Mouse (Mus musculus) adrenal gland, postnatal 4 days (tissue): Measurements from ENCODE around the gene Tnik. TPM values are rescaled to one million over a fixed set of nuclear protein-coding genes. Genes with fewer than 3 reads are reported as not detected.

Experiments used
- DNase-seq, 2 experiments: peaks; one replicate each; pipeline ENCODE4 v3.0.0; 2021 to 2022; ENCODE audit warnings: low spot score in 2 of 2, mixed read lengths in 2 of 2
- total RNA-seq, 2 experiments: library from RNA; stranded (reverse); gene quantifications; 2 replicates each; pipeline ENCODE4 v1.2.3; 2021

The Tnik gene
- total RNA-seq, 2 experiments from 2014 or later, result 36.9 to 40.8 TPM

DNA sequence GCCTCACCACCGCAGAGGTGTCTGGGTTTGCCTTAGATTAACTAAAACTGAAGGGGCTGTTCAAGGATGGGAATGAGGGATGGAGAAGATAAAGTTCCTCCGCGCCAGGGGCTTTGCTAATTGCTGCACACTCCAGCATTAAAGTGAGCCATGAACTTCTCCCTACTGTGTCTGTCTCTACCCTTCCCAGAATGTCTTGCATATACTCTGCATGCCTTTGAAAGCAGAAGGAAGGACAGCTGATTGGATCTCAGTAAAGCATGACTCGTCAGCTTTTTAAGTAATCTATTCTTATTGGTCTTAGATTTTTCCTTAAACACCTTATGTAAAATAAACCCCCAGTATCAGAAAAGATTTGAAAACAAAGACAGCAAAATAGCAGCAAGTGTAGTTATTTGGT is 203.7 kb downstream of the Tnik start:
- DNase-seq, result no peak

DNA sequence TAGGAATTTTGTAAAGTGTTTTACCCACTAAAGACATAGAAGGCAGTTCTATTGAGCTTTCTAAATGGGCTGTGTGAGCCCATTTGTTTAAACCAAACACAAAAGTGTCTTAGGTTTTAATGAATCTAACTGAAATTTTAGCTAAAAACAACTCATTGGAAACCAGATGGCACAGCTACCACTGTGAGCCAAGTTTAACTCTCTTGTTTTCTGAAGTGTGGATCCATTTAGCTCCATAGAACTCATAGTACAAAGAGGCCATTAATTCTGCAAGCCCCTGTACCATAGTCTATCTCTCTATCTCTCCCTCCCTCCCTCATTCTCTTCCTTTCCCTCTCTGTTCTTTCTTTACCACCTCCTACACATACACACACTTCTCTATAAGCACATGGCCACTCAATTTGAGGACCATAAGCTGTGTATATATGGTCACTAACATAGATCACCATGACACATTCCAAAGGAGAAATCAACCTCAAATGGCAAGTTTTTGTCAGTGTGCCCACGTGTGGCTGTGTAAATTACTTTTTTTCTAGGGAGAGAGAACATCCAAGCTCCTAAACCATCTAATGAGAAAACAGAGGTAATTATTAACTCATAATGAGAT is 204.2 kb downstream of the Tnik start:
- DNase-seq, result no peak

DNA sequence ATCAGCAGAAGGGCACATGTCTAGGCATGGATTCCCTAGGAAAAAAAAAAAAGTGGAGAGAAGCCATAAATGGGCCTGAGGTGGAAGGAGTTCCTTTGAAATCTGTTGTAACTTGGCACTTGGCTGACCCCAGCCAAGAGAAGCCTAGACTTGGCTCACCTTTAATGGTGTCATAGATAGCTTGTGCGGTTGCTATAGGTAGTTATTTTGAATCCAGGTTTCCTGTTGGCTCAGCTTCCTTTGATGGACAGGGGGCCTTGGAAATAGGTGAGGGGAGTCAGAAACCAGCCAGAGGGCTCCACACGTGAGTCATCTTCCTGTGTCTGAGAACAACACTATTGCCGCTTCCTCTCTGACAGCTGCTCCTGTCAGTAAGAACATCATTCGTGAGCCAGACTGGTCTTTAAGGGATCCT is 204.9 kb downstream of the Tnik start:
- DNase-seq, result no peak

DNA sequence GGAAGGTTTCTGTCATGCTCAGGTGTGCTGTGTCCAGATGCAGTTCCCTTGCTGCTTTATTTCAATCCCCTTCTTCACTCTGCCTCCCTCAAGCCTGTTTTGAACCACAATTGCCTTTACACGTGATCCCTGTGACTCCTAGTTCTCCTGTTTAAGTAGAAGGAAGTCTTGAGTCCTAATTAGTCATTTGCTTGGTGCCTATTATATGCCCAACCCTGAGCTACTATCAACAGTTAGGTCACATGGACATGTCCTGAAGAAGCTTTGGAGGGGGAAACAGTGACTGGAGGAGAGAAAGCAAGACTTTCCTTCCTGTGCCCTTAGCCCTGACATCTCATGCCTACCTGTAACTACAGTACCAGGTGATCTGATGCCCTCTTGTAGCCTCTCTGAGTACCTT is 210.4 kb downstream of the Tnik start:
- DNase-seq, result no peak

DNA sequence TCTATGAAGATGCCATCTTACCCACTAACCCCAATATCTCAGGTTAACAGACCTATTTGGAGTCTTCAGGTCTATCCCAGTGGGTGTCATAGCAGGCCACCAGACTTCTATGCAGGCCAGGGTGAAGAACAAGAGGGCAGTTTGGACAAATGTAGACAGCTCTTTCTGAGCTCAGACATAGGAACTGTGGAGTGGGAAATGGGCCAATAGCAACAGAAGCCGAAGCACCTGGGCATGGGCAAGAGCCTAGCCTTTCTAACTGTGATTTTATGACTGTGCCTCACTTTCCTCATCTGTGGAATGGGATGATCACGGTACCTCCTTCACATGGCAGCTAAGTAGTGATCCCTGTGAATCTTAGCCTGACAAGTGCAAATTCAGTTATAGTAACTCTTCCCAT is 214.4 kb downstream of the Tnik start:
- DNase-seq, result no peak

DNA sequence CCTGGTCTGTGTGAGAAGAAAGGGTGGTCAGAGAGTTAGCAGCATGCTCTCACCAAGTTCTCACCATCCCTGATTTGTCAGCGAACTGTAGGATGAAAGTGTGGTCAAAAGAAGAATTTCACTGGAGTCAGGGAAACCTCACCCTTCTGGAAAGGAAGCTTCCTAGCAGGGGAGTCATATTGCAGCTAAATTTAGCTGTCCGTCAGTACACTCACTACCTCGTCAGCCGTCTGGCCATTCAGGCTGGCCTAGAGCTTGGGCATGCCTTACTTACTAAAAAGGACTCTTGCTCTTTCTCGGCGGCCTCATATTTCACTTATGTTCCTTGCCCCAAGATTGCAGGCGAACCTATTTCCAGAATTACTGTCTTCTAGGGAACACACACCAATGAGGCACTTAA is 222.7 kb downstream of the Tnik start:
- DNase-seq, result no peak

DNA sequence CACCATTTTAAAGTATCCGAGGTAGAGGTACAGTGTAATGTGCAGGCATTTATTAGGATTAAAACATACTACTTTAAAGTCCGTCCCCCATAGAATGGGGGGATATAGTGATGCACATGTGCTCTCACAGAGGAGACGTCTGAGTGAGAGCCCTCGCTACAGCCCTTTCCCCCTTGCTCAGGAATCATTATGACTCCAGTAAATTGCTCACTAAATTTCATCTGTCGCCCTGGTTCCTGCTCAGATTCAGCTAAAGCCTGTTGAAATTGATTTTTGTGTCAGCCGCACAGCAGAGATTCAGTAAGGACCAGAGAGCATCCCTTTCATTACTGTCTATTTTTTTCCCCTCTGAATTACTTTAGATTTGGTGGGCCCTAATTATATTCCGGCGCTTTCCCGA is 224.4 kb downstream of the Tnik start:
- no peak for DNase-seq

DNA sequence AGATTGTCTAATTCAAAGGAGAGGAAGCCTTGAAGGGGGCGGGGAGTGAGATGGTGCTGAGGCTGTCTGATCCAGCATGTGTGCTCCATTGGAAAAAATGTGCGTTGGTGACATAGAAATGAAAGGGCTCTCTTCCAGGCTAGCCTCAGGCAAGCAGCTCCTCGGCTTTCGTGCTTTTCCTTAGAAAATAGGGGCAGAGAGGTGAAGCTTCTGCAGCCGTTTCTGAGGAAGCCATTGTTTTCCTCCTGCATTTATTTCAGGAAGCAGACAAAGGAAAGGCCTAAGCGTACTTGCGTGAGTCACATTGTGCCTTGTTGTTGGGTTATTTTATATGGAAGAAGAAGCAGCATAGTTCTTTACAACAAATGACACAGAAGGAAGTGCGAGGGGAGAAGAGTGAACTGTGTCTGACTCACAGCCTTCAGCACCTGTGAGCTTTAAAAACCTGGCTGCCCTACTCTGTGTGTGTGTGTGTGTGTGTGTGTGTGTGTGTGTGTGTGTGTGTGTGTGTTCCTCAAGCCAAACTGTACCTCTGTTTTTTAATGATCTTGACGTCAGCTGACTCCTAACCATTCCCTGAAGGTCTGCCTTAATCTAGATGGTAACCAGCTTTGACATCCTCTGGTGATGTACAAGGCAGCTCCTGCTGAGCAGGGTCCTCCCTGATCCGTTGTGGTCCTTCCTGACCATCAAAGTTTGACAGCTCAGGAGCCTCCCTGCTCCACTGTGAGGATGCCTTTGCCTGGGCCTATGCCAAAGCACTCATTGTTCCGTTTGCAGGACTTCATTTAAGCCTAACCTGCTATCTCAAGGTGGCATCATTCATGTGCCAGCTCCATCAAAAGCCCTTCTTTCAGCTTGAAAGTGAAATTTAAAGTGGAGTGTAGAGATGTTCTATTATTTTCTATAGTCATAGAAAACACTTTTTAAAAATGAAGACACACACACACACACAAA is 228.3 kb downstream of the Tnik start:
- DNase-seq, result no peak

DNA sequence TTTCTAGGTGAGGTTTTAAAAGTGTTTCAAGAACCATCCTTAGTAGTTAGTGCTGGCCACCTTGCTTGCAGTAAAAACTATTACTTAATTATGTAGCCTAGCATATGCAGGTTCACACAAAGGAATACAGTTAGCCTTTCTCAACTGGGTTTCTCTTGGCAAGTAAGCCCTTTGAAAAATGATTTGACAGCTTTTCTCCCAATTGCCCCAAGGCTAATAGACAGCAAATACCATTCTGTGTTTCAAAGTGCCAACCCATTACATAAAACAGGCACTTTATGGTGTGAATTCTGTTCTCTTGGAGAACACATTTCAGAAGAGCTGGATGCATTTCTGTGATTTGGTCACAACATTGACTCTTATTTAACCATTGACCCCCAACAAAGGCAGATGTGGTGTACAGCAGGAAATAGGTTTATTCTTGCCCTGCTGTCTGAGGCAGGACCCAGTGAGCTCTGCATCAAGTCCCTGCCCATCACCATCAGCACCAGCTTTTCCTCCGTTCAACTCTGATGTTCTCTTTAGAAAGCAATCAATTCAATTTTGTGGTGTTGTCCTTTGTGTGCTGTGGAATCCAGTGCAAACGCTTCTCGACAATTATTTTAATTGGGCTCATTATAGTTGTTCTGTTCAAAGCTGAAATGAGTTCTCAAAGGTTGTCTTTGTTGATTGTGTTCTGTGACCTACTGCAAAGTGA is 233.9 kb downstream of the Tnik start:
- DNase-seq, result no peak

DNA sequence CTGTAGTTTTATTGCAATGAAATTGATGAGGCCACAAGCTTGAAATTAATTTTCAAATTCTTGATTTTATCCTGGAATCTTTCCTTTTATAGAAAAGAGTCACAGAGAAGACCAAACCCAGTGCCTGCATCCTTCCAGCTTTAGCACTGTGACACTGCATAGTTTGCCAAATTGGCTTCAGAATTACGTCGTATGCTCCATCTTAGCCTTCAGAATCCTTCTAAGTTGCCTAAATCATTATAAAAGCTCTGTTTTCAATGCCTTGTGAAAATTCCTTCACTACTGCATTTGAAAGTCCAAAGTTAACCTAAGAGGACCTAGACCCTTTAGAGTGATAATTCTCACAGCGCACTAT is 234.5 kb downstream of the Tnik start:
- no peak for DNase-seq

DNA sequence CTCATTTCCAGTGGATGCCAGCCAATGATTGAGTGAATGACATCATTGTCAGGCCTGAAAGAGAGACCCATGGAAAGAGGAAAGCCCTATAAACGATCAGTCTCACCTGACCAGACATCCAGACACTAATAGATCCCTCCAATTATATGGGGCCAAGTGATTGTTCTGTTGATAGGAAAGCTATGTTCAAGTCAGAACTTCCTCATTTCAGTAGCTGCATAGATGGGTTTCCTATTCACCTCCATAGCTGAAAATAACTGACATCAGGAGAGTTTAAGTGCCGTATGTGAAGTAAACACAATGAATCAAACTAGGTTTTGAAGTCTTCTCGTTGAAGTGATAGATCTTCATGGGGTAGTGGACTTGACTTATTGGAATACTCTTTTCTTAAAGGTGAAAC is 239.7 kb downstream of the Tnik start:
- DNase-seq, result no peak

DNA sequence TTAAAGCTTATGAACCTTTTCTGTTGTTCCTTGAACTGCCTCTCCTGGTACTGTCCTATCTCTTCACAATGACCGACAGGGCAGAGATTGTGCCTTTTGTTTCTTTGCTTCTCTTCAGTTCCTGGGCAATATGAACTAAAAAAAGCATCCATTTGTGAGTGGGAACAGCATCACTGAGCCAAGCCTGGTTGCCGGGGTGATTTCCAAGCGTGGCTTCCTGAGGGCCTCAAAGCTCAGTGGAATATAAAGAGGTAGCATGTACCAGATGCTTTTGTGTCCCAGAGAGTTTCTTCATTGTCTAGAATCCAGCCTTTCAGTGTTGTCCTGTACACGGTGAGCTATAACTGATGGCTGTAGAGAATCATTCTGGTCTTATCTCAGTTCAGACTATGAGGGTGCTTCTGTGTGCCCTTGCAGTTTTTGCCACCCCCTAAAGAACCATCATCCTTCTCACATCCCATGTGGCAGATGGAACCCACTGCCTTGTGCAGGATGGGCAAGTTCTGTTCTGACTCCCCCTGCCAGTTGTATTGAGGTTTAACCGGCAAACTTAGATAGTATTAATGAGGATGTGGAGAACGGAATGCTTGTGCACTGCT is 246.4 kb downstream of the Tnik start:
- no peak for DNase-seq

DNA sequence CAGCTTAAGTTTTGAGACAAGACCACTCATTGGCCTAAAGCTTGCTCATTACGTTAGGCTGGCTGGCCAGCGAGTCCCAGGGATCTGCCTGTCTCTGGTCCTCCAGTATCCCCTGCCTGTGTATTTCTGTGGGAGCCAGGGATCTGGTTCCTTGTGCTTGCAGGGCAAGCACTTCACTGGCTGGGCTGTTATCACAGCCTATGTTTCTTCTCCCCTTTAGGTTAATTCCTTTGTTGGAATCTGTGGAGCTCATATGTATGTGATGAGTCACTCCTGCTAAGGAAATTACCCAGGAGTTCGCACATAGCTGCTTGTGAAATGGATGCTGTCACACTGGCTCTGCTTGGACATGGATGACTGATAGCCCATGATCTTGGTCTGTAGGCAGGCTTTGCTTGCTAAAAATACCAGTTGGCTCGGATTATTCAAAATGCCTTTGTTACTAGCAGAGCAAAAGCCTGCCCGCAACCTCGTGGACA is 260.0 kb downstream of the Tnik start:
- DNase-seq, result no peak

DNA sequence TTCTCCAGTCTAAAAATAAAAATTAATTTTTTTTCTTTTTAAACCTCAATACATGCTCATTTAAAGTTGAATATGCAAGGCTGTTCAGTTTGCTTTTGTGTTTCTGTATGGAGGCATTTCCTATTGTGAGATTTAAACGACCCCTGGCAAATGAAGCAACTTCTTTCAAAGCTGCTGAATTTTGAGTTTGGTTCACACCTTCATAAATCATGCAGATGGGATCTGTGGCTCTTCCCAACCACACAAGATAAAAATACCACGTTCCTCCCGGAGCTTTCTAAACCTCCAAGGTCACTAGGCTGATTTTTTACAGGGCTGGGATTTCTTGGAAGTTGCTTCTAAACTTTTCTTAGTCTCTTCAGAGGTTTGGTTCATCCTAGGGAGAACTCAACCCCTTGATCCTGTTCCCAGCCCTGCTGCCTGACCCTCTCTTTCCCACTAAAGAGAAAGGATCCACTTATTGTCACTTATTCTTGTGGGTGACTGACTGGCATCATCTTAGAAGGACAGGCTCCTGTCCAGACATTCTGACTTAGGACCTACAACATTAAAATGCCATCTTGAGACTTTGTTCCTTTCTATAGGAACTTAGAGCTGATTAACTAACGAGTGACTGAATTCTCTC is 260.6 kb downstream of the Tnik start:
- DNase-seq, result no peak

DNA sequence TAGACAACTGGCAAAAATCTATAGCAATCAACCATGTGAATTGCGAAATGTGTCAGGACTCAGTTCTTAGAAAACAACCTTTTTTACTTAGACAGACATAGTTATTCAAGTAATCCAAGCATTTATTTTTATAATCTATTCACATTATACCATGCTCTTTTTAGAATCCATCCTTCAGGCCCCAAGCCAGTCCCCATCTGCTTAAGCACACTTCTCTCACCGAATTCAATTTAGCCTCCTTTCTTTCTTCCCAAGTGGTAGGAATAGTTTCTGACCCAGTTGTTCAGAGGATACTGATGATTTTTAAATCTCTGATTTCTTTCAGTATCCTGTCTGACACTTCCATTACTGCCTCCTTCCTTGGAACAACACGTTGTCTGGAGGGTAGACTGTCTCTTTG is 261.5 kb downstream of the Tnik start:
- DNase-seq, result no peak

DNA sequence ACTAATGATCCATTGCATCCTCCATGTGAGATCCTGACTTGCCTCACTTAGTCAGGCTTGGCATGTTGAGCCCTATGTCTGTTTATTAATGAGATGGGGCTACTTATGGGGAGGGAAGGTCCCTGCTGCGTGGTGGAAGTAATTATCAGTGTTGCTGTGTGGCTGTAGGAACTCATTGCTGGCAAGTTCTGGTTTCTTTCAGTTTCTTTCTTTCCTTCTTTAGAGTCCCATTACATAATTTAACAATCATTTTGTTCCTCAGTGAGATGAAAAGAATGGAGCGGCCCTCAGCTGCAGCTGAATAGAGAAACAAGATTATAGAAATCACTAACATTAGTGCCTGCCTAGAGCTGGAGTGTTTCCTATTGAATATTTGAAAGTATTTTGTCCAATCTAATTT is 263.7 kb downstream of the Tnik start:
- DNase-seq, result no peak

DNA sequence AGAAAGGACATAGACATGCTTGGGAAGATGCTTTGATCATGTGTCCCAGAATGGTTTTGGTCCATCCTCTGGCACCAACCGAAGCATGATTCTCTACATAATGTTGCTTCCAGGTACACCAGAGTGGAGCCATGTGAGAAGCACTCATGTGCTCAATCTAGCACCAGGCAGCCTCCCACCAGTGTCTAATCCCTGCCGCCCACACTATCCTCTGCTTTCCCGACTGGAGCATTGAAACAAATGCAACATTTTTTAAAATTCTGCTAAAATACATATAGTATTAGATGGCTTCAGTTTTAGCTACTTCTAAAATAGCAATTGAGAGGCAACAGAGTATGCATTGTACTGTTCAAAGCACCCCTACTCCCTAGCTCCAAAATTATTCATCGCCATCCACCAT is 264.2 kb downstream of the Tnik start:
- DNase-seq, result no peak

DNA sequence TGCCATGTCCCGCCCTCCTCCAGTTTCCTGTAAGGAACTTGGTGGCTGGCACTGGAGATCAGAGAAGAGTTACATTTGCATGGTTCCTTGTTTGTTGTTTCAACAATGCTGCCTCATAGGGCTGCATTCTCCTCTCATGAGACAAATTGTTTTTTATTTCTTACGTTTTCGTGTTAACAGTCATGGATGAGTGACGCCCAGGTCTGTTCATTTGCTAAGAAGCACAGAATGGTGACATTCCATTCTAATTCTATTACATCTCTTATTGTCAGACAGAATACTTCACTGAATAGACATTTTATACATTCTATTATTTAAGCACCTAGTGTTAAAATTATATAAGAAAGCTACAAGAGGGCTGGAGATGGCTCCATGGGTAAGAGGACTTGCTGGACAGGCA is 266.5 kb downstream of the Tnik start:
- DNase-seq, result no peak

DNA sequence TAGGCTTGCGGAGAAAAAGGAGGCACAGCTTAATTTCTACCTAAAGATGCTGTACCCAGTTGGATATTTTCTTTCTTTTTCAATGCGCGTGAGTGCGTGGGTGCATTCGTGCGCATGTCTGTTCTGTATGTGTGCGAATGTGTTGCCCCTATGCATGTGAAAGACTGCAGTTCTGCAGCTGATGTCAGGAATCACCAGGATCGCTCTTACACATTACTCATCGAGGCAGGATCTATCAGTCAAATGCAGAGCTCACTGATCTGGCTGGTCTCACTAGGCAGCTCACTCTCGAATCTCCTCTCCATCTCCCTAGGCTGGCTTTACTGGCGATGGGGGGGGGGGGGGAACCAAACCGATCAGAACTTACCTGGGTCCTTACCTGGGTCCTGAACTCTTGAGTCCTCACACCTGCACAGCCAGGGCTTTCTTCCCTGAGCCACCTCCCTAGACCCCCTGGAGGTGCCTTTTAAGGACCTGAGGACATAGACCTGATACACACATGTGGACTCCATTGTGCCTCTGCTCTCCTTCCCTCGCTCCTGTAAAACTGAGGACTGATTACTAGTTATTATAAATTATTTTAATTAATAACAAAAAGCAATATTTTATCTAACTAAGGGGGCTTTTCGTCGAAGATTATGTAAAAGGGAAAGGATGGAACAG is 268.4 kb downstream of the Tnik start:
- no peak for DNase-seq

DNA sequence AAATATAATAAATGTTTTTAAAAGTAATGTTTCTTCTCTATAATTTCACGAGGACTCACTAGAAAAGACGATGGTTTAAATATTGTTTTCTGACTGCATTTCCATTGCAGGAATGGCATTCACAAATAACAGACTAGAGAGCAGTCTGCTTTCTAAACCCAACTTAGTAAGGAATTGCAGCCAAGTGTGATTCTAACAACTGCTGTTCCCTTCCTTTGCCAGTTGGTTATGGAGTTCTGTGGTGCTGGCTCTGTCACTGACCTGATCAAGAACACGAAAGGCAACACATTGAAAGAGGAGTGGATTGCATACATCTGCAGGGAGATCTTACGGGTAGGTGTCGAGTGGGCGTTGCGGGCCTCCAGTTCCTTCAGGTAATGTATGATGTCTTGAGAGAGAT is 269.7 kb downstream of the Tnik start:
- no peak for DNase-seq

DNA sequence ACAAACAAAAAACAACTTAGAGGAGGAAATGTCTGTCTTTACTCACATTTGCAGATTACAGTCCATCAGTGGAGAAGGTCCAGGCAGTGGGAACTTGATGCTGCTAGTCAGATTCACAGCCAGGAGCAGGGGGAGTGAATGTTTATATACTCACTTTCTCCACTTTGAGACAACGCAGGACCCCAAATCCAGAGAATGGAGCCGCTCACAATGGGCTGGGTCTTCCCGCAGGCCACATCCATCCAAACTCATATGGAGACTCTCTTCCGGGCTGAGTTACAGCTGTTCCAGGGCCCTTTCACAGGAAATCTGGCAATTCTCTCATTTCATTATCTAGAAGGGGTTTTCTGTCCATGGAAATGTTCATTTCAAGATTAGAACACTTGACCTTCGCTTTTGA is 277.1 kb downstream of the Tnik start:
- DNase-seq, result no peak
